Mouse (Mus musculus): ENCODE measurements around the gene Ctnna3.

DNA sequence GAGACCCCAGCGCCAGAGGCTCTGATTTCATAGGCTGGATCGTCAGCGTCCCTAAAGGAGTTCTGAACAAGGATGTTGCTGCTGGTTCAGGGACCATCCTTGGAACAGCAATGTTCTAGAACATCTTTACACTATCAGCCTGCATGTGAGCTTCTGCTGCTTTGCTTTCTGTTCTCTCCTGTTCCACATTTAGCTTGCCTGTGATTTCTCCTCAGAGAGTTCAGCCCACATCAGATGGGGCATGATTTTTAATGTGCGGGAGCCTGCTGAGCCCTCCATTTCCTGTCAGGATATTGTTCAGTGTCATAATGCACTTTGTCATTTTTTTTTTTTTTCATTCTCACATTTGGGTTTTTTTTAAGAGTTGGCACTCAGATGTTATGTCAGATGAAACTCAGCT is 752.8 kb downstream of the Ctnna3 start:
- TF ChIP-seq CTCF (IDR thresholded peaks at IDR 0.05; ENCODE audit: extremely low read depth, insufficient read depth, low read length) (no peak), POLR2A (IDR thresholded peaks at IDR 0.05; ENCODE audit: extremely low read depth, insufficient read depth, low read length) (no peak)
